Mouse (Mus musculus): ENCODE measurements at regions not wholly inside any gene's neighbourhood (a gene's known extent, or its start where the extent isn't known, plus 50 kb on each side); places are given as distances from the start of the nearest gene placed in this dataset.

DNA sequence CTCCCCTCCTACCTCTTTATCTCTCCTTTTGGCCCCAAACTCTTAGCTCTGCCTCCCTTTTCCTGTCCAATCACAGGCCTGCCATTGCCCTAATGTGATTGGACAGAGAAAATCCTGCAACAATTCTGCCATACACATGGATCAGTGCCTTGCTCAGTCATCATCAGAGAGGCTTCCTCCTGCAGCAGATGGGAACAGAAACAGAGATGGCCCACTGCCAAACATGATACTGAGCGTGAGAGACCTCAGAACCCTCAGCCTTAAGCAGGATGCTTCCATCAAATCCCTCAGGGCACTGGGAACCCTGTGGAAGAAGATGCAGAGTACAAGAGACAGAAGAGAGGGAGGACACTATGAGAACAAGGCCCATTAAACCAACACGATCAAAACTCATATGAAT, 62.8 kb upstream of the Cacna2d3 start:
- no peak for DNase-seq (ENCODE audit: low spot score in 2 of 2)

DNA sequence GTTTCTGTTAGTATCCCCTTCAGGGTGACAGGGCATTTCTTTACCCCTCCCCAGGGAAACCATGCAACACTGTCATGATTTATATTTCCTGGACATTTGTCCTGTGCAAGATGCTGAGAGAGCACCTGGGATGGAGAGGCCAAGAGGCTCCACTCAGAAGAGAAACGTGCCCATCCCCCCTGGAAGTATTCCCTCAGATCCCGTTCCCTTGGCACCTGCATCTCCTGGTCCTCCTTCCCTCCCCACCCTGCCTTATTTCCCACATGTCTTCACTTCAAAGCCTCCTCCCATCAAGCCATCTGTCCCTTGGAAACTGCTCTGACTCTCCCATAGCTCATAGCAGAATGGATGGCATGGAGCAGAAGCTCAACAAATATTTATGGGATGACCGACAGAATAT, 64.8 kb upstream of the Cacna2d3 start:
- DNase-seq (ENCODE audit: low spot score in 2 of 2) = no peak

DNA sequence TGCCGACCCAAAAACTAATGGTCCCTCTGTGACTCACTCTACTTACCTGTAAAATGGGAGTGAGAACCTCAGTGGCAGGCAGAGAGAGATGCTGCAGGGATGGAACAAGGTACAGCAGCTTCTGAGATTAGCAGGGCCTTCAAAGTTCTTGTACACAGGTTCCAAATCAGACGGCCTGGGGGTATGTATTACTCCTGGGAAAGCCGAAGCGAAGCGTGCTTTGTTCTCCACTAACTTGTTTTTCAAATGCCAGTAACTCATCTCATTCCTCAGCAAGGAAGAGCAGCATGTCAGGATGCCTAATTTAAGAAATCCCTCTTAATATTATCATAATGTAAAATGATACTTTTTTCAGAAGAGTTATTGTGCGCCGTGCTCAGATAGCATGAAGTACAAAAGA, 66.1 kb upstream of the Cacna2d3 start:
- no peak for DNase-seq (ENCODE audit: low spot score in 2 of 2)

DNA sequence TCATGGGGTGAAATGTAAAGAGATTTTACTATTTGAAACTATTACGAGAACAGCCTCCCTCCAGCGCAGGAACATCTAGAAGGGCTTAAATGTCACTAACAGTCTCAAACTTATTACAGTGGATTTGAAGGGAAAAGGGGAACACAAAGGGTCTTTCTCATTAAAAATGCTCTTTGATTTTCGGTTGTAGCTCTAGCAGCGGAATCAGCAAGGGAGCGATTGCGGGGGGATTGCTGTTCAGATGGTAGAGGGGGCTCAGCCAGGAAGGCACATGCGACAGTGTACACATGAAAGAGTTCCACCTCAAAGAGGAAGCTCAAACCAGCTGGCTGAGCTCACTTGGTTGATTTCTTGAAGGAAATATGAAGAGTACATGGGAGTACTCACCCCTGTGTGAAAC, 66.7 kb upstream of the Cacna2d3 start:
- DNase-seq (ENCODE audit: low spot score in 2 of 2) = no peak

DNA sequence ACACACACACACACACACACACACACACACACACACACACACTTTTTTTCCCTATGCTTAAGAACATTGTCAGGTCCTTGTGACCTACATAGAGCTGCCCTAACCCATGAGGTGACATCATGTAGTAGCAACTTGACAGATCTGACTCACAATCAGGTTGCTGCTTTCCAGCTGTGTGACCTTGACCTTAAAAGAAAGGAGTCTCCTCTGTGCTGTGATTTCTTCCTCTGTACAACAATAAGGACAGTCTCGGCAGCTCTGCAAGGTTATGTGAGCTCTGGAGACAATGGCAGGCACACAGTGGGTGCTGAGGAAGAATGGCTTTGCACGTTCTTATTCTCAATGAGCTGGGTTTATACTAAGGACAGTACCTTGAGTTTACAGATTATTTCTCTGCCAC, 73.7 kb upstream of the Cacna2d3 start:
- no peak for DNase-seq (ENCODE audit: low spot score in 2 of 2)

DNA sequence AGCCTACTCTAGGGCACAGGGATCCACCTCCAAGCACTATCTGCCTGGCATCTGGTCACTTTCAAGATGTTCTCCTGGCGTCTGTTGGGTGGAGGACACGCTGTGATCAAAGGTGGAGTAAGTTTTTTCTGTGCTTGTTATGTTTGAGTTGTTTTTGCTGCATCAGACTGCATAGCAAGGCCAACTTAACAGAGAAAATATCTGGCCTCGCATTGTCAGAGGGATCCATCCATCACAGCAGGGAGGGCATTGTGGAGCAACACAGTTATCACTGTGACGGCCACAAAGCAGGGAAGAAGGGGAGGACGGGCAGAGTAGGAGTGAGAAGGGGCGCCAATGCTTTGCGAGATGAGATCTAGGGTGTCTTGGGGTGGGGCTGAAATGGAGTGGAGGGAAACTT, 74.7 kb upstream of the Cacna2d3 start:
- no peak for DNase-seq (ENCODE audit: low spot score in 2 of 2)

DNA sequence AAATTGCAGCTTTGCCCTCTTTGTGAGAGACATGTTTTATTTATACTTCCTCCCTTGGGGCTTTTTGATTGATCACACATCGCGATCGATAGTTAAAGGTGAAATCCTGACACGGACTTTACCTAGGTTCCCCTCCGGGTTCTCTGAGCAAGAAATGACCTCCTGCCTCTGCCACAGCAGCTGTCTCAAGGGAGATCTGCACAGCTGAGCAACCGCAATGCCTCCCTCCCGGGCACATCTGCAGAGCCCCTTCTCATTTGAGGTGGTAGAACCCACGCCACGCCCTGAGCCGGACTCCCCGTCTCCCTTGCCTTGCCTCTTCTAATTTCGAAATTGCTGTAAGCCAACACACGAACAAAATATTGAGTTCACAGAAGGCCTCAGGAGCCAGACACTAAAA, 78.2 kb upstream of the Cacna2d3 start:
- DNase-seq (ENCODE audit: low spot score in 2 of 2) = no peak

DNA sequence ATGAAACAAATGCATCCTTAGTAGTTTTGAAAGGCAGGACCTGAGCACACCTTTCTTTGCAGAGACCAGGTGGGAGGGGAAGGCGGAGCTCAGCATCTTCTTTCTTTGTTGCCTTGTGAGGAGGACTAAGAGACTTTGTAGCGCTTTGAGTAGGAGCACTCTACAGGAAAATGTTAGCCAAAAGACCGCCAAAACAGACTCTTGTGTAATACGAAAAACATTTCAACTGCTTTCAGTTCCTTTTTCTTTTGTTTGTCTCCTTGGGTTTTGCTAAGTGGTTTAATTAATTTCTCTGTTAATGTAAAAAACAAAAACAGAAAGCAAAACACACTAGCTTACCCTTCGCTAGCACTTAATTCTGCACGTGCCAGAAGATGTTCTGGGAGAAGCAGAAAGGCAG, 83.6 kb upstream of the Cacna2d3 start:
- no peak for DNase-seq (ENCODE audit: low spot score in 2 of 2)

DNA sequence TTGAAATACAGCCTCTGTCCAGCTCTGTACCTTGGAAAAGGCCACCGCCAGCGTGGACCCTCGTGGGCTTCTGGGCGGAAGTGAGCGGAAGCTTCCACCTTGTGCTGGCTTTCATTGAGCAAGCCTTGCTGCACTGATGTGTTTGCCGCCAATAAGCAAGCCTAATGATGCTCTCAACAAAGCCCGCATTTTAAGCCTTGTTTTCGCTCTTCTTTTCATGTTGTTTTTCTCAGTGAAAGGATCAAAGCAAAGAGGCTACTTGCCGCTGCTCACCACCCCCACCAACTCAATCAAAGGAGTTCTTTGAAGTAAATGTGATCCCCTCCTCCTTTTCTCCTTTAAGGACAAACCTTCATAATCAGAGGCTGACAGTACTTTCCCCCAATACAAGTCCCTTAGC, 86.2 kb upstream of the Cacna2d3 start:
- DNase-seq (ENCODE audit: low spot score in 2 of 2) = no peak

DNA sequence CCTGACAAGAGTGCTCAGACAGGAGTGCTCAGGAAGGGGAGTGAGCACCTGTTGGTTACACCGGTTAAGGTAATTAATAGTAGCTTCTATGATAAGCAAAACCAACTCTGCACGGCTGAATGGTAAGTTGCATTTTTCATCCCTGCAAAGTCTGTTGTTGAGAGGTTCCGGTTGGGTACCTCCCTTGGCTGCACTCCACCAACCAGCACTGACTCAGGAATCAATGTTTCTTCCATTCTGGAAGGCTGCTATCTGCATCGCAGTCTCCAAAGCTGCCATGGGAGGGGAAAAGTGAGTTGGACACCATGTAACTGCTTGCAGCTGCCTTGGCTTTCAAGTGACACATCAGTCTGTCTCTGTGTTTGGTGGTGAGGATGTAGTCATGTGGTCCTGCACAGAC, 93.0 kb upstream of the Cacna2d3 start:
- no peak for DNase-seq (ENCODE audit: low spot score in 2 of 2)

DNA sequence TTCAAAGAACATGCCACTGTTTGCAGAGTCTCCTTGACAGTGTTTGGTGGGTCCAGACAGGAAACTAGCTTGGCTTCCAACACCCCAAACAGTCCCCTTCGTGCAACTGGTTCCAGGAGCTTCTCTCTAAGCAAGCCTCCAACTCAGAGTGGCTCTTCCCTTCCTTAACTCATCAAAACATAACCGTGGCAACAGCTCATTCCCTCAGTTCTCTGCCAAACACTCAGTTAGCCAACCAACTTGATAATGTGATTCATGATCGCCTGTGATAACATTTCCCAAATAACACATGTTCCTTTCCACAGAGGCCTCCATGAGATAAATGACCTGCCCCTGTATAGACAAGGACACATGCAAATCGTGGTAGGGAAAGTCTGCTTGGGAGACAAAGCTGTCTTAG, 95.9 kb upstream of the Cacna2d3 start:
- no peak for DNase-seq (ENCODE audit: low spot score in 2 of 2)

DNA sequence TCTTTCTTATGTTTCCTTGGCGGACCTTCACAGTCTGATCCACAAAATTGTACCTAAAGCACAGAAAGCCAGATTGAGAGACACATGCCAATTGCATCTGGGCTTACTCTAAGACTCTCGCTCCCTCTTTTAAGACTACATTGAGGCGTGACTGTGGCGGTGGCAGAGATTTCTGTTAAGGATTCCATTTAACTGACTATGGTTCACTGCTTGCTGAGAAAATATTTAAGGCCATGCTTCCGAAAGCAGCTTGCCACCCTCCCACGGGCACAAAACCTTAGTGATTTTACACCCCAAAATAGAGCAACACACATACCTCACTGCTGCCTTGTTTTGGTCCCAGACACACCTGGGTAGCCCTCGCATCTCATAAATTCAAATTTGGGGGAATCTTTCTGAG, 96.6 kb upstream of the Cacna2d3 start:
- DNase-seq (ENCODE audit: low spot score in 2 of 2) = no peak

DNA sequence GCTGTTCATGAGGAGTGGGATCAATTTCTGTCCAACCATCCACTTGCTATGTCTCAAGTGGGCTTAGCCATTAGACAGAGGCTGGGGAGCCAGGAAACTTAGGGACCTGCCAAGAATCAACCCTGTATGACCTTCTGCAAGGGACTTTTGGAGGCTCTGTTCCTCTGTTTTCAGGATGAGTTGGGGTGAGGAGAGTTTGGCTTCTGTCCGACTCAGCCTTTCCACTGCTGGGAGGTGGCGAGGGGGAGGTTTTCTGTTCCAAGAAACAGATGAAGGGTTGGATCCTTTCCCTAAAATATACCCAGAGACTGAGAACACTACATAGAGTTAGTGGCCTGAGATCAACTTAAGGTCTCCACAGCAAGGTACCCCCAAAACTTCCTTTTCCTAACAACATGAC, 97.1 kb upstream of the Cacna2d3 start:
- DNase-seq (ENCODE audit: low spot score in 2 of 2) = no peak

DNA sequence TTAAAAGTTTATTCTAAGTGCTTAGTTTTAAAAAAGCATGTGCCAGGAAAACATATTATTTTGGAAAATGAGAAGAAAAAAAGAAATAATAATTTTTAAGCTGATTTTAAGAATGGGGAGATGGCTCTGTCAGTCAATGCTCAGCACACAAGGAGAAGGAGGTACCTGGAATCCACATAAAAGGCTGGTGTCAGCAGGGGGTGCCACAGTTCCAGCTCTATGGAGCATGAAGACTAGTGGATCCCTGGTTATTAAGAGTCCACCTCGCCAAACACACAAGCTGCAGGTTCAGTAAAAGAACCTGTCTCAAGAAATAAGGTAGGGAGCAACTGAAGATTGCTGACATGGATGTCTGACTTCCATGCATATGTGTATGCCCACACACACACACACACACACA, 115.4 kb upstream of the Cacna2d3 start:
- peak in 1 of 2 experiments; percentile 1 for DNase-seq (ENCODE audit: low spot score in 2 of 2)

DNA sequence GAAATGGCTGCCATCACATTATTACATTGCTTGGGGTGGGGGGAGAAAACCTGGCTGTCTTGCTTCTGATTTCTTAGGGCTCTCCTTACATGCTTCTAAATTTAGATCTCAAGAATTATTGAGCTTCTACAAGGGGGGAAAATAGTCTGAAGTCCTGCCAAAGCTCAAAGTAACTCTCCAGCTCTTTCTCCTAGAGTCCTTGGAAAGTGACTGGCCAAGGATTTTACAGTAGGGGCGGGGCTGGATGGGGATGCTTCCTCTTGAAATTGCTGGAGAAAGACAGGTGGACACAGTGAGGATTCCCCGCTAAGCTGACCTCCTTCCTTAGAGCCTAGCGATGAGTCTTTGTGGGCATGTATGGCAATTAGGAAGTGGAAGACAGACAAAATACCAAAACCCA, 117.9 kb upstream of the Cacna2d3 start:
- DNase-seq (ENCODE audit: low spot score in 2 of 2) = no peak

DNA sequence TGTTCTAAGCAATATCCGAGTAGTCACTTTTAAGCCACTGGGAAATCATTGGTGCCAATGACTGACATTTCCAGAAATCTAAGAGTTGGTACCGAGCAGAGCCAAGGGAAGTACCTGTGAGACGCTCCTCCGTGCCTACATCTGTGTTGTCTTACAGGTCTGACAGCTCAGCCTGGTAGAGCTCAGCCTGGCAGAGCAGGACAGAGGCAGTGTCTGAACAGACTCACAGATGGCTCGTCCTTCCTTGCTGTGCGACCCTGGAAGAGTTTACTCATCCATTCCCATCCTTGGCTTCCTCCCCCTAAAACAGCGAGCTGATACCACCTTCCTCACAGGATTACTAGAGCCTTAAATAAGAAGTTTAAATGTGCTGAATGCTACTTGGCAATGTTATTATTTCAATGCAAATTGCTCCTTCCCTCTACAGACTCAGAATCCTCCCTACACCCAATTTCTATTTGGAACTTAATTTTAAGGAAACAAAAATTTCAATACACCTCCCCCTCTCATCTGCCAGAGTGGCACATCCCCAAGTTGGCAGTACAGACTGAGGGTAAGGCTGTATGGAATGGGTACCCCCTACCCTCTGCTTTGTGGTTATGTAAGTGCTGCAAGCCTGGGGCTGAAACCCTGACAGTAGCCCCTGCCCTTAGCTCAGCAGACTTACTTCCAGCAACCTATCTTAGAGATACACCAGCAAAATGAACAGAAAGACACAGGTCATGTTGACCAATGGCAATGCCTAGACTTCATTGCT, 119.9 kb upstream of the Cacna2d3 start:
- DNase-seq (ENCODE audit: low spot score in 2 of 2) = no peak

DNA sequence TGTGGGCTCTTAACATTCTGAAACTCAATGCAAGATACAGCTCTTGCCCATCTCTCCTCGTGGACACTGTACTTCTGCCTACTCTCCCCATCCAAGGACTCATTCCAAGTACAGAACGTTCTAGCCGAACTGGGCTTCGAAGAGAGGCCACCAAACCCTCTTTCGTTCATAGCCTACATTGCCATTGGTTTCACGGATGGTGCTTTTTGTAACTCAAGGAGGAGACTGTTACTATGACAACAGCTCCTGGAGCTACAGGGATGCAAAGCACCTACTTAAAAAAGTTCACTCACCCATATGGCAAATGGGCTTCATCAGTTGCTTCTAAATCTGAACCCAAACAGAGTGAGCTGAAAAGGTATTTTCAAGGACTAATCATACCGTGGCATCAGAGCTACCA, 120.4 kb upstream of the Selenok start:
- no peak for DNase-seq (ENCODE audit: low spot score in 2 of 2)

DNA sequence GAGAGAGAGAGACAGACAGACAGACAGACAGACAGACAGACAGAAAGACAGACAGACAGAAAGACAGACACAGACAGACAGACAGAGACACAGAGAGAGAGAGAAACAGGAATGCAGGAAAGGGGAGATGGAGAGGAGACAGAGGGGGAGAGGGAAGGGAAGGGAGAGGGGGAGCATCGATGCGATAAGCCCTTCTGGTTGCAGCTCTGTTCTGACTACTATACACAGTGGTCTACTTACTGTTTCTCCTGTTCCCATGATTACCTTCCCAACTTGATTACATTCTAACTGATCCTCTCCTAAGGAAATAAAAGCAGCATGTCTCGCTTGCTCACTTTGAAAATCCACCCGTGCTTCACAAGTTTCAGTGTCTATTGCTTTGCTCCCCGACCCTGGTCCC, 116.8 kb upstream of the Selenok start:
- no peak for DNase-seq (ENCODE audit: low spot score in 2 of 2)

DNA sequence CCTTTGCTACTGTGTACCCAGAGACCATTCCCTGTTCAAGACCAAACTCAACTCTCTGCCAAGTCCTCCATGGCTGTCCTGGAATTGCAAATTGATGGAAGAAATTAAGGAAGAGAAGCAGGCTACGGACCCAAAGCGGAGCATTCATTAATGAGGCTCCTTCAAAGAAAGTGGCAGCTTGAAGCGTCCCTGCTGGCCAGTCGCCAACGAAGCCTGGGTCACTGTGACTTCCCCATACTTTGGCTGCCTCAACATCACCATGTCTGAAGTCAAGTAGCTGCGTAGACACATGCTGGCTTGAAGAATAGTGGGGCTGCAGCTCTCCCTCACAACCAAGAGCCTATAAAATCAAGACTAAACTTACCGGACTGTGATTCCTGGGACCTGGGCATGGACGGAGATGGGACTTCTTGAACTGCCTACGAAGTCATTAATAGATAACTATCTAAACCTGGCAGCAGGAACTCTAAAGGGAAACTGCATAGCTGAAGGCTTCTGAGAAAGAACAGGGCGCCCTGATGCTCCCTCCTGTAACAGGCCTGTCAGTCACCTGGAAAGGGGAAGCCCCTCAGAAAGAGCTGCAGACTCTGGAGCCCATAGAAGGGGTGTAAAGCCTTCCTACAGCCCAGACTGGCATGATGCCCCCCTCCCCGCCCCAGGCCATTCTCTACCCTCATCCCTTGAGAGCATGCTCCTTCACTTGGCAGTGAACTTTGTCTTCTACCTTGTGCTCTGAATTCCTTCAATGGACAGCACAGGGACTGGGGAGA, 116.0 kb upstream of the Selenok start:
- no peak for DNase-seq (ENCODE audit: low spot score in 2 of 2)

DNA sequence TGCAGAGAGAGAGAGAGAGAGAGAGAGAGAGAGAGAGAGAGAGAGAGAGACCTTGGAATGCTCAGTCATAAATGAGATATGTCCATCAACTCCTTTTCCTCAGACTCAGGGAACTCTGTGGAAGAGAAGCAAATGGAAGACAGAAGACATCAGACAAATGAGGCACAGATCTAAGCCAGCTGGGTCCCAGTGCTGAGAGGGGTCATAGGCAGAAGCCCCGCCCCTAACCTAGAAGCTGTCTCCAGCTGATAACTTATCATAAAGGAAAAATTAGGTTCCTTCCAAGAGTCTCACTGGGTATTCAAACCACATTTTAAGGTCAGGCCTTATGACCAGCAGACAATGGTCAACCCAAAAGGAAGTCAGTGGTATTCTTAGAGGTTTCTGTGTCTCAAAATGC, 106.1 kb upstream of the Selenok start:
- DNase-seq (ENCODE audit: low spot score in 2 of 2) = no peak

DNA sequence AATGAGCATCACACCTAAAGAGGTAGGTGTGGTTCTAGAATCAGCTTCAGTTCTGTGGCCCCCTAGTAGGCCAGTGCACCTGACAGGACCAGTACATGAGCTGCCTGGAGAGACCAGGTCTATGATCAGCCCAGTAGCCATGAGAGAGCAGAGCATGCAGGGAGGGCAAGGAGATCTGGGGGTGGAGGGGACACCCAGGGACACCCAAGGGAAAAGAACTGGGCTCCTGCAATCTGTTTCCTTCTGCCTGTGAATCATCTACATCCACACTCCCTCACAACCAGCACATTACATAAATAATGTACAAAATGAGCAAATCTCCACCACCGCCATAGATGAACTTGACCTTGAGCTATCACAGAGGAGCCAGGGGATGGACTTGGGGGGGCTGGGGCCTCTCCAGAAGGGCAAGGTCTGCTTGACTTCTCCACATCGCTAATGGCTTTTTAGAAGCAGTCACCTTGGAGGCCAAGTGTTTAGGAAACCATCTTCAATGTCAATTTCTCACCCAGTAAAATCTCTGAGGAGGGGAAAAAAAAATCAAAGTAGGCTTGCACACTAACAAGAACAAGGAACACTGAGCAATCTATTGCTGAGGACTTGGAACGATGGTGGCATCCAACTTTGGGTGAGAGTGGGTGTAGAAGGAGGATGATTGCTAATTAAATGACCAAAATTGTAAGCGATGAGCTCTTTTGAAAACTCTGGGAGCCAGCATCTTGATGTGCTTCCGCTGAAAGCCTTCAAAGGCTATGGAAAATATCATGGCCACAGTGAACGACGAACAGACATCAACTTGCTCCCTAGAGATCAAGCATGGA, 101.4 kb upstream of the Selenok start:
- DNase-seq (ENCODE audit: low spot score in 2 of 2) = no peak

DNA sequence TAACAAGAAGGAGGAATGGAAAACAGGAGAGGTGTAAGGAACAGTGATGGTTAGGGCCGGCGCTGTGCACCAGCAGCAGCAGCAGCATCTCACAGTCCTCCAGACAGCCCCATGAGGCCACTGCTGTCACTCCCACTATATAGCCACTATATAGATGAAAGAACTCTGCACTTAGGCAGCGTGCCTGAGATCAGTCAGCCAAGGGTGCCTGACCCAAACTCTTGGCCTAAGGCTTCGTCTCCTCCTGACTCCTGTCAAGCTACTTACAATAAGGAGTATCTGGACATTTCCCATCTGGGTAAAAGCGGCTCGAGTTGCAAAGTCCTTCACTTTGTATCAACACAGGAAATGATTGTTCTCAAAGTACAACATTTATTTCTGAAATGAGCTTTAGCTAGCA, 100.8 kb upstream of the Selenok start:
- no peak for DNase-seq (ENCODE audit: low spot score in 2 of 2)

DNA sequence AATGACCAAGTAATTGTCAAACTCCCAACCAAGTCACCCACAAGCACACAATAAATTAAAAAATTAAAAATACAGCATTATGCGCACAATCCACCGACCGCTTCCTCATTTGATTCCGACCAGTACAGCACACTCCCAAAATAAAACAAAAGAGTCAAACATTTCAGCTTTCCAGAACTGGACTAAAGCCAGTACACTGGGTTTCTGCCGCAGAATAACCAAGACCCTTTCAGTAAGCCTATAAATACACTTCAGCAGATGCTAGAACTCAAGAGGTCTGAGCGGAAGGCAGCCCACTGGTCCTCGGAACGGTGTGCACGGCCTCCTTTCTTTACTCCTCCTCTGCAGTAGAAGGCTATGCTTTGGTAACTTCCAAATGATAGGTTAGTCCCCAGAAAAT, 98.2 kb upstream of the Selenok start:
- DNase-seq (ENCODE audit: low spot score in 2 of 2) = no peak
